Mouse (Mus musculus) left cerebral cortex, adult 11 months (tissue): ENCODE measurements at regions not wholly inside any gene's neighbourhood (a gene's known extent, or its start where the extent isn't known, plus 50 kb on each side); places are given as distances from the start of the nearest gene placed in this dataset.
A peak's percentile ranks its signal among the peaks of the same experiment; 100 is the strongest.
"Not testable (repeated sequence)": the region's sequence is repeated elsewhere in the genome, so short reads cannot be mapped to it uniquely, and the experiment has no call there.

Experiments
- DNase-seq: peaks from one replicate; pipeline ENCODE4 v3.0.0; 2022; ENCODE audit warnings: low spot score

GRCm38 (mm10) chr12:97218445-97218844 lies 1040.8 kb downstream of the Galc start:
- peak; percentile 53 for DNase-seq

GRCm38 (mm10) chr12:97217608-97218007 lies 1041.7 kb downstream of the Galc start:
- DNase-seq: no peak

GRCm38 (mm10) chr12:97203636-97204389 lies 1055.4 kb downstream of the Galc start:
- DNase-seq: no peak

- DNase-seq: no peak
These were observed 1097.4 kb downstream of the Galc start for GRCm38 (mm10) chr12:97161853-97162252.

GRCm38 (mm10) chr12:97161429-97161828 lies 1097.8 kb downstream of the Galc start:
- DNase-seq: no peak

- no peak for DNase-seq
These were observed 1100.9 kb downstream of the Galc start for GRCm38 (mm10) chr12:97158332-97158731.

- DNase-seq: no peak
These were observed 1101.5 kb downstream of the Galc start for GRCm38 (mm10) chr12:97157748-97158147.

GRCm38 (mm10) chr12:97156499-97157110 lies 1102.7 kb downstream of the Galc start:
- DNase-seq: no peak

- no peak for DNase-seq
These were observed 1116.5 kb downstream of the Galc start for GRCm38 (mm10) chr12:97142720-97143119.

- DNase-seq: no peak
These were observed 1121.3 kb downstream of the Galc start for GRCm38 (mm10) chr12:97137924-97138323.

GRCm38 (mm10) chr12:97130276-97130675 lies 1129.0 kb downstream of the Galc start:
- DNase-seq: peak; percentile 15

GRCm38 (mm10) chr12:97090577-97091214 lies 1168.6 kb downstream of the Galc start:
- DNase-seq: no peak

- not testable (repeated sequence) for DNase-seq
These were observed 1197.8 kb downstream of the Galc start for GRCm38 (mm10) chr12:97061352-97061895.

- DNase-seq: peak; percentile 68
These were observed 1211.6 kb downstream of the Galc start for GRCm38 (mm10) chr12:97047674-97048073.
